Mouse (Mus musculus) lung, postnatal 0 days (tissue): ENCODE measurements around the gene Ppan.

Experiments used
- CTCF ChIP-seq: IDR thresholded peaks from 2 replicates; pipeline ENCODE4 v1.5.1; 2016; ENCODE audit warnings: antibody characterized with exemption, mild to moderate bottlenecking
- EP300 ChIP-seq: IDR thresholded peaks from 2 replicates; pipeline ENCODE4 v1.6.1; 2016; ENCODE audit warnings: antibody characterized with exemption, mild to moderate bottlenecking, control low read depth

- TF ChIP-seq CTCF (no peak), EP300 (no peak)
Observed at GRCm38 (mm10) chr9:20862225-20862624, 25.8 kb upstream of the Ppan start.
